Comparison of ENCODE assay signal across 24 mouse cellular contexts in genomic region chr13:114974484-114975042, GRCm38 (mm10). TPM values are rescaled to one million over a fixed set of nuclear protein-coding genes. Genes with fewer than 3 reads are reported as not detected.
A peak's percentile ranks its signal among the peaks of the same experiment; 100 is the strongest.
DNase-seq lines count a peak whose midpoint lies in the region; ATAC-seq and TF ChIP-seq lines count a peak whose summit lies in the region.
"Had no signal": no experiment of that assay in that cellular context is flagged by ENCODE, and none has a peak within 500 bp of the region (broad histone marks: within the 10 kb centered on the region; RNA-seq: fewer than 3 reads in every experiment).

No protein-coding gene starts in this region.

- H3K4me3 ChIP-seq in liver, adult 2 months (ENCODE audit: insufficient read depth, low read depth, low read length): no peak overlapping the region
- H3K4me3 ChIP-seq in liver, embryonic 11.5 days (ENCODE audit: low read depth, low read length): no peak overlapping the region
- H3K4me3 ChIP-seq in lung, embryonic 15.5 days: no peak overlapping the region
- H3K4me3 ChIP-seq in lung, adult 2 months (replicated peaks; ENCODE audit: extremely low read depth, low read depth, low read length): no peak overlapping the region
- no peak overlapping the region for H3K4me3 ChIP-seq in lung, postnatal 0 days (ENCODE audit: low read depth, low read length)
- H3K4me3 ChIP-seq: embryonic facial prominence, embryonic 10.5 days; embryonic facial prominence, embryonic 12.5 days; forebrain, embryonic 13.5 days; forebrain, embryonic 15.5 days had no signal

- ATAC-seq in liver, embryonic 11.5 days (replicated peaks; ENCODE audit: low FRiP score): no peak
- ATAC-seq in lung, embryonic 15.5 days (ENCODE audit: borderline replicate concordance, extremely low read depth, low FRiP score, low TSS enrichment): peak; percentile 90
- peak; percentile 57; the same call in 1 of the 2 replicates for ATAC-seq in lung, postnatal 0 days
- ATAC-seq: activated CD4-positive, CD25-positive, alpha-beta regulatory T cell, adult 4 months; CD4-positive, CD25-positive, alpha-beta regulatory T cell, adult 4 months; forebrain, embryonic 13.5 days; forebrain, embryonic 15.5 days; Patski had no signal

- WGBS in liver, adult 2 months: 17% methylated on average over 6 of the region's 6 CpGs
- WGBS in liver, embryonic 11.5 days: 78% methylated on average over 6 of the region's 6 CpGs
- 36% methylated on average over 6 of the region's 6 CpGs for WGBS in lung, embryonic 15.5 days
- WGBS in lung, adult 2 months: 40% methylated on average over 6 of the region's 6 CpGs
- 40% methylated on average over 6 of the region's 6 CpGs for WGBS in lung, postnatal 0 days

- no peak for TF ChIP-seq CTCF in liver, adult 2 months (IDR thresholded peaks at IDR 0.05; ENCODE audit: low read depth, low read length)
- TF ChIP-seq CTCF in lung, adult 2 months (IDR thresholded peaks at IDR 0.05; ENCODE audit: insufficient read depth, low read length): no peak
- TF ChIP-seq CTCF in lung, postnatal 0 days (IDR thresholded peaks at IDR 0.05): no peak

- no peak overlapping the region for H3K4me2 ChIP-seq in liver, embryonic 11.5 days
- H3K4me2 ChIP-seq in lung, embryonic 15.5 days: no peak overlapping the region
- H3K4me2 ChIP-seq in lung, postnatal 0 days (replicated peaks; ENCODE audit: low read depth, low read length): no peak overlapping the region
- H3K4me2 ChIP-seq: embryonic facial prominence, embryonic 12.5 days; forebrain, embryonic 13.5 days; forebrain, embryonic 15.5 days had no signal

- TF ChIP-seq EP300 in lung, postnatal 0 days (IDR thresholded peaks at IDR 0.05): no peak

- H3K4me1 ChIP-seq in liver, adult 2 months (ENCODE audit: control insufficient read depth, insufficient read depth, low read length): peaks cover 5% of the 10 kb centered on the region; the same call in 1 of the 2 replicates
- H3K4me1 ChIP-seq in liver, embryonic 11.5 days (replicated peaks; ENCODE audit: control insufficient read depth, insufficient read depth, low read length): no peaks in the 10 kb centered on the region
- peaks cover 12% of the 10 kb centered on the region; the same call in 1 of the 2 replicates for H3K4me1 ChIP-seq in lung, embryonic 15.5 days
- H3K4me1 ChIP-seq in lung, adult 2 months (ENCODE audit: control insufficient read depth, insufficient read depth, low read length): no peaks in the 10 kb centered on the region
- no peaks in the 10 kb centered on the region for H3K4me1 ChIP-seq in lung, postnatal 0 days (ENCODE audit: insufficient read depth, low read depth, low read length)
- H3K4me1 ChIP-seq: embryonic facial prominence, embryonic 10.5 days; embryonic facial prominence, embryonic 12.5 days; forebrain, embryonic 13.5 days; forebrain, embryonic 15.5 days had no signal

- H3K9ac ChIP-seq in liver, adult 2 months (ENCODE audit: low read depth, low read length): no peak overlapping the region
- H3K9ac ChIP-seq in liver, embryonic 11.5 days (ENCODE audit: low read depth, low read length): no peak overlapping the region
- no peak overlapping the region for H3K9ac ChIP-seq in lung, embryonic 15.5 days
- no peak overlapping the region for H3K9ac ChIP-seq in lung, postnatal 0 days (replicated peaks; ENCODE audit: low read depth)
- H3K9ac ChIP-seq: embryonic facial prominence, embryonic 12.5 days; forebrain, embryonic 13.5 days; forebrain, embryonic 15.5 days had no signal

- no peak overlapping the region for H3K27ac ChIP-seq in liver, adult 2 months (replicated peaks; ENCODE audit: insufficient read depth, low read depth, low read length)
- H3K27ac ChIP-seq in liver, embryonic 11.5 days (ENCODE audit: low read depth, low read length): no peak overlapping the region
- no peak overlapping the region for H3K27ac ChIP-seq in lung, embryonic 15.5 days
- H3K27ac ChIP-seq in lung, postnatal 0 days (ENCODE audit: low read length): no peak overlapping the region
- H3K27ac ChIP-seq: embryonic facial prominence, embryonic 10.5 days; embryonic facial prominence, embryonic 12.5 days; forebrain, embryonic 13.5 days; forebrain, embryonic 15.5 days had no signal

- no peaks in the 10 kb centered on the region for H3K27me3 ChIP-seq in liver, adult 2 months (ENCODE audit: control insufficient read depth, insufficient read depth, low read length)
- H3K27me3 ChIP-seq in liver, embryonic 11.5 days (replicated peaks; ENCODE audit: control insufficient read depth, insufficient read depth, low read length): no peaks in the 10 kb centered on the region
- no peaks in the 10 kb centered on the region for H3K27me3 ChIP-seq in lung, embryonic 15.5 days
- no peaks in the 10 kb centered on the region for H3K27me3 ChIP-seq in lung, postnatal 0 days (replicated peaks; ENCODE audit: insufficient read depth, low read length)
- H3K27me3 ChIP-seq: CH12.LX; embryonic facial prominence, embryonic 12.5 days; forebrain, embryonic 13.5 days; forebrain, embryonic 15.5 days; Patski had no signal

- peak; percentile 51 for DNase-seq in liver, adult 2 months (ENCODE audit: extremely low read depth, low read depth, low spot score)
- DNase-seq in liver, embryonic 11.5 days (ENCODE audit: low spot score): no peak
- no peak for DNase-seq in lung, adult 2 months
- DNase-seq in lung, postnatal 0 days (ENCODE audit: low spot score): peak; percentile 50
- no peak for DNase-seq in lung, postnatal 4 days
- DNase-seq: adrenal gland, adult 8-10 months; adrenal gland, postnatal 14 days; adrenal gland, postnatal 36 days; B cell, adult 2 months; cerebellum, adult 11-12 months; cerebellum, adult 2 months; cerebellum, adult 9-10 months; cerebellum, postnatal 10 days; cerebellum, postnatal 25 days had no signal

- no peaks in the 10 kb centered on the region for H3K79me2 ChIP-seq in liver, adult 2 months (ENCODE audit: control insufficient read depth, insufficient read depth, low read length)

- TF ChIP-seq POLR2A in liver, adult 2 months (IDR thresholded peaks at IDR 0.05; ENCODE audit: extremely low read depth, insufficient read depth, low read length): no peak
- no peak for TF ChIP-seq POLR2A in lung, adult 2 months (IDR thresholded peaks at IDR 0.05; ENCODE audit: borderline replicate concordance, extremely low read depth, low read depth, low read length)

- peaks cover 18% of the 10 kb centered on the region; the same call in 1 of the 2 replicates for H3K36me3 ChIP-seq in liver, adult 2 months (ENCODE audit: control insufficient read depth, insufficient read depth, low read length)
- no peaks in the 10 kb centered on the region for H3K36me3 ChIP-seq in liver, embryonic 11.5 days (ENCODE audit: control insufficient read depth, insufficient read depth, low read length)
- H3K36me3 ChIP-seq in lung, embryonic 15.5 days: no peaks in the 10 kb centered on the region
- no peaks in the 10 kb centered on the region for H3K36me3 ChIP-seq in lung, postnatal 0 days (ENCODE audit: insufficient read depth, low read length)
- H3K36me3 ChIP-seq: embryonic facial prominence, embryonic 10.5 days; embryonic facial prominence, embryonic 12.5 days; forebrain, embryonic 15.5 days; G1E had no signal

- no peaks in the 10 kb centered on the region for H3K9me3 ChIP-seq in liver, embryonic 11.5 days (ENCODE audit: control insufficient read depth, low read length)
- H3K9me3 ChIP-seq in lung, embryonic 15.5 days: no peaks in the 10 kb centered on the region
- H3K9me3 ChIP-seq in lung, postnatal 0 days (ENCODE audit: low read length): no peaks in the 10 kb centered on the region
- H3K9me3 ChIP-seq: embryonic facial prominence, embryonic 10.5 days; embryonic facial prominence, embryonic 12.5 days; forebrain, embryonic 13.5 days; forebrain, embryonic 15.5 days; G1E had no signal

RNA-seq across cellular contexts. Expression of gene Itga2, which starts 42.7 kb away (rescaled TPM):
- total RNA-seq in liver, adult 2 months (2014; rRNA removed): 0.07 and 0.09 TPM in 2 replicates
- polyA plus RNA-seq in liver, adult 2 months (2012; rRNA removed): 0.01 TPM in 2 replicates
- polyA plus RNA-seq in liver, embryonic 11.5 days (2014; fragmentation: Nextera tagmentation; extraction: Ambion mirVana): 1.3 TPM in 2 replicates
- polyA plus RNA-seq in lung, embryonic 15.5 days (2015; fragmentation: Nextera tagmentation; extraction: Ambion mirVana): 9.8 and 13.5 TPM in 2 replicates
- polyA plus RNA-seq in lung, adult 2 months (2012; rRNA removed): 2.3 and 3.5 TPM in 2 replicates
- polyA plus RNA-seq in lung, postnatal 0 days (2015; fragmentation: Nextera tagmentation; extraction: Ambion mirVana): 15.2 and 18.8 TPM in 2 replicates
- total RNA-seq: CH12.LX had no signal
- polyA plus RNA-seq: G1E had no signal

Comparison
In these comparisons a context has a peak if more than half of its experiments do, and no peak if none do; other contexts are left out.
1. DNase-seq: peak in liver, adult 2 months (single experiment) and lung, postnatal 0 days (single experiment); none in liver, embryonic 11.5 days (single experiment), lung, adult 2 months (single experiment) and lung, postnatal 4 days (0 of 2).